Mouse (Mus musculus) small intestine, adult 2 months (tissue): ENCODE results near the gene Cwh43.

Source experiments
- CTCF ChIP-seq: fragments of 200-500 bp; IDR thresholded peaks from 2 replicates; pipeline ENCODE4 v1.5.1; 2012; ENCODE audit warnings: low read depth, mild to moderate bottlenecking, control low read depth, inconsistent platforms, low read length, moderate library complexity, mixed read lengths; ENCODE audit not compliant: insufficient replicate concordance, insufficient read length; ENCODE audit errors: extremely low read depth
- POLR2A ChIP-seq: fragments of 200-500 bp; IDR thresholded peaks from 2 replicates; pipeline ENCODE4 v1.6.1; 2012; ENCODE audit warnings: low read depth, mild to moderate bottlenecking, control low read depth, inconsistent platforms, low read length, moderate library complexity

DNA sequence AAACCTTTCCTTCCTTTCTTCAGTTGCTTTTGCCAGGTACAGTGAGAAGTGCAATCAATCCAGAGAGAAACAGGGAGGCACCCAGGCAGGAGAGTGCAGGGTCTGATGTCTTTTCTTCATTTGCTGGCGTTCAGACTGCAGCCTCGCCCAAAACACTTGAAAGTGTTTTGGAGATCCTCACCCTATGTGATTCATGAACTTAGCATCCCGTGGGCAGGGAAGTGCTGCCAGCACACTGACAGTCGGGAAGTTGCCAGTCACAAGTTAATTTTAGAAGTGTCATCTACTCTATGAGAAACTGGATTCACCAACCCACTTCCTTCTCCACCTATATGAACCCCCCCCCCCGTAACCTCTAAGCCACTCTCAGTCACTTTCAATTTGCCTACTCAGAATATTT is 4.5 kb upstream of the Cwh43 start:
- TF ChIP-seq POLR2A (no peak), CTCF (no peak)
